Mouse (Mus musculus) midbrain, embryonic 11.5 days (tissue): ENCODE measurements around the gene Ep400. TPM values are rescaled to one million over a fixed set of nuclear protein-coding genes. Genes with fewer than 3 reads are reported as not detected.
"Not testable (repeated sequence)": the region's sequence is repeated elsewhere in the genome, so short reads cannot be mapped to it uniquely, and the experiment has no call there.

Experiments used
- ATAC-seq: fragments of 200-750 bp; cut with Nextera tagmentation; 2 replicates; pipeline ENCODE4 v1.8.0; 2017; ENCODE audit warnings: moderate TSS enrichment, moderate library complexity; ENCODE audit not compliant: low FRiP score
- DNase-seq: peaks from one replicate; pipeline ENCODE4 v3.0.0; 2015; ENCODE audit warnings: low spot score; ENCODE audit errors: missing footprints
- H3K27ac ChIP-seq: fragments of 300-500 bp; sonication (generic); 2 replicates; pipeline ENCODE4 v1.5.1; 2014; ENCODE audit warnings: low read depth, low read length
- H3K27me3 ChIP-seq: fragments of 300-500 bp; sonication (generic); 2 replicates; pipeline ENCODE4 v1.6.1; 2014; ENCODE audit warnings: mild to moderate bottlenecking, low read length, moderate library complexity, mixed read lengths; ENCODE audit not compliant: control insufficient read depth, insufficient read depth
- H3K36me3 ChIP-seq: fragments of 300-500 bp; sonication (generic); 2 replicates; pipeline ENCODE4 v1.6.1; 2014; ENCODE audit warnings: mild to moderate bottlenecking, low read length, moderate library complexity, mixed read lengths; ENCODE audit not compliant: control insufficient read depth, insufficient read depth
- H3K4me1 ChIP-seq: fragments of 300-500 bp; sonication (generic); 2 replicates; pipeline ENCODE4 v1.6.1; 2014; ENCODE audit warnings: low read length; ENCODE audit not compliant: control insufficient read depth, insufficient read depth
- H3K4me2 ChIP-seq: fragments of 300-500 bp; sonication (generic); 2 replicates; pipeline ENCODE4 v1.6.1; 2014; ENCODE audit warnings: mild to moderate bottlenecking, moderate library complexity
- H3K4me3 ChIP-seq: fragments of 300-500 bp; sonication (generic); 2 replicates; pipeline ENCODE4 v1.5.1; 2014; ENCODE audit warnings: low read depth, low read length
- H3K9ac ChIP-seq: fragments of 300-500 bp; sonication (generic); 2 replicates; pipeline ENCODE4 v1.6.1; 2014; ENCODE audit warnings: low read length
- H3K9me3 ChIP-seq: fragments of 300-500 bp; sonication (generic); 2 replicates; pipeline ENCODE4 v1.6.1; 2016; ENCODE audit warnings: low read length; ENCODE audit not compliant: control insufficient read depth
- WGBS: fragments of 180-500 bp; shearing (Covaris S2); extraction: QIAGEN DNeasy Blood & Tissue Kit; methylation state at CpG from one replicate; pipeline ENCODE4 v1.1.7; 2014; 5-methylcytosine and 5-hydroxymethylcytosine counted together
- polyA plus RNA-seq: library from polyadenylated mRNA; unstranded; fragments of >200 nt; fragmentation: Nextera tagmentation; extraction: Ambion mirVana; gene quantifications from 2 replicates; pipeline ENCODE4 v1.2.1, GENCODE M21; 2014

Ep400 gene
- polyA plus RNA-seq, 1 experiment from 2014 or later = 40.0 TPM

GRCm38 (mm10) chr5:110721463-110721862, 49.1 kb downstream of the Ep400 start:
- DNase-seq, H3K27ac ChIP-seq, H3K27me3 ChIP-seq, H3K9me3 ChIP-seq, H3K9ac ChIP-seq, H3K4me2 ChIP-seq, H3K4me3 ChIP-seq, H3K4me1 ChIP-seq, ATAC-seq: not testable (repeated sequence)
- 90% methylated on average over 1 of the region's 1 CpGs for WGBS
- peaks cover 25% of the 10 kb centered on the region for H3K36me3 ChIP-seq

- Histone ChIP-seq H3K9ac (no peak overlapping the region), H3K27me3 (no peaks in the 10 kb centered on the region), H3K4me1 (no peaks in the 10 kb centered on the region), H3K9me3 (no peaks in the 10 kb centered on the region), H3K4me2 (no peak overlapping the region), H3K36me3 (peaks cover 12% of the 10 kb centered on the region), H3K4me3 (no peak overlapping the region), H3K27ac (no peak overlapping the region)
- DNase-seq (no peak), ATAC-seq (no peak)
- WGBS = 91% methylated on average over 2 of the region's 2 CpGs
Measured at GRCm38 (mm10) chr5:110711455-110711854, 59.1 kb downstream of the Ep400 start.

DNA sequence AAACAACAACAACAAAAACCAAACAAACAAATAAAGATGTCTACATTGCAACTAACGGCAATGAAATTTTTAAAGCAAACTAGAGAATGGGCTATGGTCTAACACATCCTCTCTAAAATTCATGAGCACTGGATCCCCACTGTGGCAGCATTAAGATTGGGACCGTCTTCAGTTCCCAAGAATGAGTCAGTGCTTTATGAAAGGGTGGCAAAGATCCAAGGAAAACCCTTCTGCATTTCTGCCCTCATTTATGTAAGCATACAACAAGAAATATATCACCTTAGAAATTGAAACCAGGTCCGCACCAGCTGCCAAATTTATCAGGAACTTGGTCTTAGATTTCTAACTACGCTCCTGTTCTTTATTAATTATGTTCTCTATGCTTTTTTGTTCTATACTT, 61.3 kb downstream of the Ep400 start:
- Histone ChIP-seq H3K9ac (no peak overlapping the region), H3K4me1 (no peaks in the 10 kb centered on the region), H3K27ac (no peak overlapping the region), H3K4me3 (no peak overlapping the region), H3K27me3 (no peaks in the 10 kb centered on the region), H3K4me2 (no peak overlapping the region), H3K36me3 (peaks cover 18% of the 10 kb centered on the region), H3K9me3 (no peaks in the 10 kb centered on the region)
- no peak for ATAC-seq
- WGBS = 93% methylated on average over 4 of the region's 4 CpGs
- no peak for DNase-seq

DNA sequence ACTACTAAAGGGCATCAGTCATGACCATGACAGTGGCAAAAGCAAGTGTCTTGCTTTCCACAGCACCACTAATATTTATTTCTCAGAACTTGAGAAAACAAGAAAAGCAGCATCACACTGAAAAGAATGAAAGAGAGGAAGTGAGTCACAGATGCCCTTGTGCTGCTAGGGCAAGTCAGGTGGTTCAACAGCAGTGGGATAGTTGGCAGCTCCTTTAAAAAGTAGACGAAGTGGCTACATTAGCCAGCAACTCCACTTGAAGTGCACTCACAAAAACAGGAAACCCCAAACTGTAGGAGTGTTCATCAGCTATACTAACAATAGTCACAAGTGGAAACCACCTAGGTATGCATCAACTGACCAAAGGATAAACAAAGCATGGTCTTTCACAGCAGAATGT, 66.5 kb downstream of the Ep400 start:
- H3K9me3 ChIP-seq = no peaks in the 10 kb centered on the region
- DNase-seq (no peak), ATAC-seq (no peak)
- peaks cover 28% of the 10 kb centered on the region for H3K36me3 ChIP-seq
- H3K27ac ChIP-seq = no peak overlapping the region
- no peak overlapping the region for H3K4me2 ChIP-seq
- H3K4me3 ChIP-seq = no peak overlapping the region
- no peak overlapping the region for H3K9ac ChIP-seq
- no peaks in the 10 kb centered on the region for H3K4me1 ChIP-seq
- WGBS = 77% methylated on average over 1 of the region's 1 CpGs
- no peaks in the 10 kb centered on the region for H3K27me3 ChIP-seq

GRCm38 (mm10) chr5:110698617-110699016, 71.9 kb downstream of the Ep400 start:
- H3K36me3 ChIP-seq = peaks cover 23% of the 10 kb centered on the region
- no peak for ATAC-seq

GRCm38 (mm10) chr5:110682041-110682440, 88.5 kb downstream of the Ep400 start:
- no peaks in the 10 kb centered on the region for H3K9me3 ChIP-seq
- H3K27me3 ChIP-seq = no peaks in the 10 kb centered on the region
- DNase-seq (no peak), ATAC-seq (no peak)
- peaks cover 37% of the 10 kb centered on the region for H3K36me3 ChIP-seq
- 91% methylated on average over 6 of the region's 8 CpGs for WGBS
- no peak overlapping the region for H3K9ac ChIP-seq
- no peak overlapping the region for H3K4me3 ChIP-seq
- H3K27ac ChIP-seq = no peak overlapping the region
- no peak overlapping the region for H3K4me2 ChIP-seq
- no peaks in the 10 kb centered on the region for H3K4me1 ChIP-seq

More at GRCm38 (mm10) chr5:110698617-110699016, 71.9 kb downstream of the Ep400 start:
- Histone ChIP-seq H3K27me3 (no peaks in the 10 kb centered on the region), H3K4me3 (no peak overlapping the region), H3K9me3 (no peaks in the 10 kb centered on the region), H3K4me2 (no peak overlapping the region), H3K27ac (no peak overlapping the region), H3K4me1 (no peaks in the 10 kb centered on the region), H3K9ac (no peak overlapping the region)
- no peak for DNase-seq
- 89% methylated on average over 4 of the region's 4 CpGs for WGBS

- H3K4me2 ChIP-seq = no peak overlapping the region
- H3K4me3 ChIP-seq = no peak overlapping the region
- H3K27ac ChIP-seq = no peak overlapping the region
- H3K4me1 ChIP-seq = no peaks in the 10 kb centered on the region
- peaks cover 37% of the 10 kb centered on the region for H3K36me3 ChIP-seq
- H3K9ac ChIP-seq = no peak overlapping the region
- ATAC-seq (no peak), DNase-seq (no peak)
- no peaks in the 10 kb centered on the region for H3K9me3 ChIP-seq
- no peaks in the 10 kb centered on the region for H3K27me3 ChIP-seq
- WGBS = 71% methylated on average over 6 of the region's 6 CpGs
Measured at GRCm38 (mm10) chr5:110665486-110666121, 104.9 kb downstream of the Ep400 start.

DNA sequence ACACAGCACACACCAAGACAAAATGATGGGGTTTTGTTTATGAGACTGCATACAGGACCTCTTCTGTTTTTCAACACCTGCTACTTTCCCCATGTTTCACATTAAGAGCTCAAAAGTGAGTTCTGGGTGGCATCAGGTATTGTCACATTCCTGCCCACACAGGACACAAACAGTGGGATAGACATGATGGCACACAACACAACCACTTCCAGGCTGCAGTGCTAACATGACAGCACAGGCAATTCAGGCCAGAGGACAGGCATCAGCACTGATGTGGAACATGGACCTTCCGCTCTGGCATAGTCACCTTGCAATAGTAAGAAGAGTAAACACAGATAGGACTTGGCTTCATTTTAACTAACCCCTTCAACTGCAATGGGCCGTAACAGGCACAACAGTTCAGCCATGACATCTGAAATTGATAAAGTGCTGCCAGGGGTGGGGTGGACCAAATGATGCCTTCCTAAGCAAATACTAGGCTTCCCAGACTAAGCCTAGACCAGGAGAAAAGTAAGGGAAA, 105.7 kb downstream of the Ep400 start:
- Histone ChIP-seq H3K4me3 (no peak overlapping the region), H3K4me1 (no peaks in the 10 kb centered on the region), H3K27ac (no peak overlapping the region), H3K9me3 (no peaks in the 10 kb centered on the region), H3K9ac (no peak overlapping the region), H3K36me3 (peaks cover 31% of the 10 kb centered on the region), H3K27me3 (no peaks in the 10 kb centered on the region), H3K4me2 (no peak overlapping the region)
- WGBS = 94% methylated on average over 2 of the region's 2 CpGs
- no peak for DNase-seq
- ATAC-seq = no peak

DNA sequence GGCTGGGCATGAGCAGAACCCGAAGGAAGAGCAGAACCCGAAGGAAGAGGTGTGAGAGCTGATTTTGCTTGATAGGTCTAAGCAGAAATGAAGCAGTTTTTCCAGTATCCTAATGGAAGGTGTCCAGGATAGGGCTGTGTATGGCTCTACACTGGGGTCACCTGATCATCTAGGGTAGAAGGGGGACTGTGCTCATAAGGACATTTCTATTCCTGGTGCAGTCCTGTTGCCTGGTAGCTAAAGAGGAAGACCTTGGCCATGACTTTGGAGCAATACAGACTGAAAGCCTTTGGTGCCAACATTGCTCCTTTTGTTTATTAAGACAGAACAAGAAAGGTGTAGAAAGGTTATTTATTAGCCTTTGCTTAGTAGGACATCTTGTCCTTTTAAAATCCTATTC, 106.5 kb downstream of the Ep400 start:
- Histone ChIP-seq H3K27me3 (no peaks in the 10 kb centered on the region), H3K27ac (no peak overlapping the region), H3K4me3 (no peak overlapping the region), H3K4me2 (no peak overlapping the region), H3K9ac (no peak overlapping the region), H3K9me3 (no peaks in the 10 kb centered on the region), H3K36me3 (peaks cover 31% of the 10 kb centered on the region), H3K4me1 (no peaks in the 10 kb centered on the region)
- DNase-seq = no peak
- 93% methylated on average over 2 of the region's 2 CpGs for WGBS
- no peak for ATAC-seq
